Mouse (Mus musculus): ENCODE results near the gene Tnik. TPM values are rescaled to one million over a fixed set of nuclear protein-coding genes. Genes with fewer than 3 reads are reported as not detected.

Tnik gene
- polyA plus RNA-seq, 1 experiment from 2014 or later = 29.8 TPM

- Histone ChIP-seq H3K9ac (replicated peaks; ENCODE audit: low read depth, low read length) (no peak overlapping the region), H3K4me3 (ENCODE audit: low read depth, low read length) (no peak overlapping the region), H3K36me3 (ENCODE audit: control insufficient read depth, insufficient read depth, low read length) (no peaks in the 10 kb centered on the region), H3K4me1 (ENCODE audit: control insufficient read depth, insufficient read depth, low read length) (no peaks in the 10 kb centered on the region), H3K27me3 (ENCODE audit: control insufficient read depth, insufficient read depth, low read length) (no peaks in the 10 kb centered on the region), H3K4me2 (replicated peaks; ENCODE audit: low read depth, low read length) (no peak overlapping the region), H3K9me3 (ENCODE audit: control insufficient read depth, low read depth, low read length) (no peaks in the 10 kb centered on the region), H3K27ac (ENCODE audit: low read length) (no peak overlapping the region)
- ATAC-seq (ENCODE audit: insufficient number of reproducible peaks, insufficient read depth, low FRiP score, low read depth) = no peak
- WGBS = 52% methylated on average over 4 of the region's 4 CpGs
These were observed 298.4 kb downstream of the Tnik start for GRCm38 (mm10) chr3:28561408-28561807.

GRCm38 (mm10) chr3:28562612-28563332 lies 299.8 kb downstream of the Tnik start:
- H3K4me2 ChIP-seq (replicated peaks; ENCODE audit: low read depth, low read length) = no peak overlapping the region
- H3K9ac ChIP-seq (replicated peaks; ENCODE audit: low read depth, low read length) = no peak overlapping the region
- H3K36me3 ChIP-seq (ENCODE audit: control insufficient read depth, insufficient read depth, low read length) = no peaks in the 10 kb centered on the region
- no peak overlapping the region for H3K4me3 ChIP-seq (ENCODE audit: low read depth, low read length)
- H3K9me3 ChIP-seq (ENCODE audit: control insufficient read depth, low read depth, low read length) = no peaks in the 10 kb centered on the region
- H3K27me3 ChIP-seq (ENCODE audit: control insufficient read depth, insufficient read depth, low read length) = no peaks in the 10 kb centered on the region
- ATAC-seq (ENCODE audit: insufficient number of reproducible peaks, insufficient read depth, low FRiP score, low read depth) = no peak
- WGBS = 69% methylated on average over 10 of the region's 10 CpGs
- H3K4me1 ChIP-seq (ENCODE audit: control insufficient read depth, insufficient read depth, low read length) = no peaks in the 10 kb centered on the region
- no peak overlapping the region for H3K27ac ChIP-seq (ENCODE audit: low read length)

GRCm38 (mm10) chr3:28564370-28565357 lies 301.6 kb downstream of the Tnik start:
- Histone ChIP-seq H3K27me3 (ENCODE audit: control insufficient read depth, insufficient read depth, low read length) (no peaks in the 10 kb centered on the region), H3K4me1 (ENCODE audit: control insufficient read depth, insufficient read depth, low read length) (no peaks in the 10 kb centered on the region), H3K4me2 (replicated peaks; ENCODE audit: low read depth, low read length) (no peak overlapping the region), H3K27ac (ENCODE audit: low read length) (no peak overlapping the region), H3K9ac (replicated peaks; ENCODE audit: low read depth, low read length) (no peak overlapping the region), H3K36me3 (ENCODE audit: control insufficient read depth, insufficient read depth, low read length) (no peaks in the 10 kb centered on the region), H3K9me3 (ENCODE audit: control insufficient read depth, low read depth, low read length) (no peaks in the 10 kb centered on the region), H3K4me3 (ENCODE audit: low read depth, low read length) (no peak overlapping the region)
- WGBS = 75% methylated on average over 12 of the region's 12 CpGs
- no peak for ATAC-seq (ENCODE audit: insufficient number of reproducible peaks, insufficient read depth, low FRiP score, low read depth)

GRCm38 (mm10) chr3:28577301-28577700 lies 314.3 kb downstream of the Tnik start:
- 15% methylated on average over 15 of the region's 15 CpGs for WGBS
- Histone ChIP-seq H3K9me3 (ENCODE audit: control insufficient read depth, low read depth, low read length) (no peaks in the 10 kb centered on the region), H3K36me3 (ENCODE audit: control insufficient read depth, insufficient read depth, low read length) (no peaks in the 10 kb centered on the region), H3K4me3 (ENCODE audit: low read depth, low read length) (no peak overlapping the region), H3K27ac (ENCODE audit: low read length) (no peak overlapping the region), H3K9ac (replicated peaks; ENCODE audit: low read depth, low read length) (no peak overlapping the region), H3K27me3 (ENCODE audit: control insufficient read depth, insufficient read depth, low read length) (no peaks in the 10 kb centered on the region), H3K4me2 (replicated peaks; ENCODE audit: low read depth, low read length) (no peak overlapping the region), H3K4me1 (ENCODE audit: control insufficient read depth, insufficient read depth, low read length) (0 out of 2 replicates have a peak, but pooled peaks cover 4% of the 10 kb centered on the region)
- peak; percentile 47; the same call in 1 of the 2 replicates for ATAC-seq (ENCODE audit: insufficient number of reproducible peaks, insufficient read depth, low FRiP score, low read depth)

GRCm38 (mm10) chr3:28578950-28579615 lies 316.1 kb downstream of the Tnik start:
- 90% methylated on average over 18 of the region's 18 CpGs for WGBS
- H3K4me2 ChIP-seq (replicated peaks; ENCODE audit: low read depth, low read length) = no peak overlapping the region
- no peak overlapping the region for H3K9ac ChIP-seq (replicated peaks; ENCODE audit: low read depth, low read length)
- H3K4me1 ChIP-seq (ENCODE audit: control insufficient read depth, insufficient read depth, low read length) = 0 out of 2 replicates have a peak, but pooled peaks cover 4% of the 10 kb centered on the region
- no peak overlapping the region for H3K4me3 ChIP-seq (ENCODE audit: low read depth, low read length)
- no peaks in the 10 kb centered on the region for H3K9me3 ChIP-seq (ENCODE audit: control insufficient read depth, low read depth, low read length)
- H3K27ac ChIP-seq (ENCODE audit: low read length) = no peak overlapping the region
- H3K36me3 ChIP-seq (ENCODE audit: control insufficient read depth, insufficient read depth, low read length) = no peaks in the 10 kb centered on the region
- H3K27me3 ChIP-seq (ENCODE audit: control insufficient read depth, insufficient read depth, low read length) = no peaks in the 10 kb centered on the region
- ATAC-seq (ENCODE audit: insufficient number of reproducible peaks, insufficient read depth, low FRiP score, low read depth) = no peak

GRCm38 (mm10) chr3:28585750-28586465 lies 322.9 kb downstream of the Tnik start:
- Histone ChIP-seq H3K4me2 (replicated peaks; ENCODE audit: low read depth, low read length) (no peak overlapping the region), H3K4me3 (ENCODE audit: low read depth, low read length) (no peak overlapping the region), H3K27me3 (ENCODE audit: control insufficient read depth, insufficient read depth, low read length) (no peaks in the 10 kb centered on the region), H3K27ac (ENCODE audit: low read length) (no peak overlapping the region), H3K36me3 (ENCODE audit: control insufficient read depth, insufficient read depth, low read length) (0 out of 2 replicates have a peak, but pooled peaks cover 4% of the 10 kb centered on the region), H3K4me1 (ENCODE audit: control insufficient read depth, insufficient read depth, low read length) (no peaks in the 10 kb centered on the region), H3K9ac (replicated peaks; ENCODE audit: low read depth, low read length) (no peak overlapping the region), H3K9me3 (ENCODE audit: control insufficient read depth, low read depth, low read length) (no peaks in the 10 kb centered on the region)
- WGBS = 85% methylated on average over 9 of the region's 9 CpGs
- ATAC-seq (ENCODE audit: insufficient number of reproducible peaks, insufficient read depth, low FRiP score, low read depth) = no peak

- WGBS = 70% methylated on average over 5 of the region's 5 CpGs
- no peaks in the 10 kb centered on the region for H3K27me3 ChIP-seq (ENCODE audit: control insufficient read depth, insufficient read depth, low read length)
- ATAC-seq (ENCODE audit: insufficient number of reproducible peaks, insufficient read depth, low FRiP score, low read depth) = no peak
These were observed 324.8 kb downstream of the Tnik start for GRCm38 (mm10) chr3:28587808-28588207.

More at GRCm38 (mm10) chr3:28587808-28588207, 324.8 kb downstream of the Tnik start:
- Histone ChIP-seq H3K4me2 (replicated peaks; ENCODE audit: low read depth, low read length) (no peak overlapping the region), H3K36me3 (ENCODE audit: control insufficient read depth, insufficient read depth, low read length) (0 out of 2 replicates have a peak, but pooled peaks cover 4% of the 10 kb centered on the region), H3K9ac (replicated peaks; ENCODE audit: low read depth, low read length) (no peak overlapping the region), H3K4me3 (ENCODE audit: low read depth, low read length) (no peak overlapping the region), H3K9me3 (ENCODE audit: control insufficient read depth, low read depth, low read length) (no peaks in the 10 kb centered on the region), H3K27ac (ENCODE audit: low read length) (no peak overlapping the region), H3K4me1 (ENCODE audit: control insufficient read depth, insufficient read depth, low read length) (no peaks in the 10 kb centered on the region)

Measured in stomach, embryonic 14.5 days (tissue).